Mouse (Mus musculus) heart, embryonic 12.5 days (tissue): ENCODE measurements at regions not wholly inside any gene's neighbourhood (a gene's known extent, or its start where the extent isn't known, plus 50 kb on each side); places are given as distances from the start of the nearest gene placed in this dataset.

Source experiments
- ATAC-seq: fragments of 200-750 bp; cut with Nextera tagmentation; 2 replicates; pipeline ENCODE4 v1.8.0; 2017; ENCODE audit warnings: moderate TSS enrichment, moderate library complexity; ENCODE audit not compliant: insufficient number of reproducible peaks, low FRiP score
- H3K27ac ChIP-seq: fragments of 300-500 bp; sonication (generic); 2 replicates; pipeline ENCODE4 v1.5.1; 2016; ENCODE audit warnings: mild to moderate bottlenecking, moderate library complexity; ENCODE audit not compliant: poor library complexity, severe bottlenecking
- H3K27me3 ChIP-seq: fragments of 300-500 bp; sonication (generic); replicated peaks from 2 replicates; pipeline ENCODE4 v1.6.1; 2016; ENCODE audit warnings: mild to moderate bottlenecking, moderate library complexity
- H3K36me3 ChIP-seq: fragments of 300-500 bp; sonication (generic); 2 replicates; pipeline ENCODE4 v1.6.1; 2016; ENCODE audit warnings: mild to moderate bottlenecking, moderate library complexity
- H3K4me1 ChIP-seq: fragments of 300-500 bp; sonication (generic); replicated peaks from 2 replicates; pipeline ENCODE4 v1.6.1; 2016; ENCODE audit warnings: mild to moderate bottlenecking
- H3K4me2 ChIP-seq: fragments of 300-500 bp; sonication (generic); 2 replicates; pipeline ENCODE4 v1.6.1; 2016; ENCODE audit warnings: mild to moderate bottlenecking, moderate library complexity
- H3K4me3 ChIP-seq: fragments of 300-500 bp; sonication (generic); 2 replicates; pipeline ENCODE4 v1.5.1; 2016; ENCODE audit warnings: mild to moderate bottlenecking
- H3K9ac ChIP-seq: fragments of 300-500 bp; sonication (generic); 2 replicates; pipeline ENCODE4 v1.6.1; 2016; ENCODE audit warnings: mild to moderate bottlenecking, moderate library complexity
- H3K9me3 ChIP-seq: fragments of 300-500 bp; sonication (generic); replicated peaks from 2 replicates; pipeline ENCODE4 v1.6.1; 2016; ENCODE audit warnings: mild to moderate bottlenecking, moderate library complexity
- WGBS: fragments of 180-500 bp; shearing (Covaris S2); methylation state at CpG from one replicate; pipeline ENCODE4 v1.1.7; 2016; 5-methylcytosine and 5-hydroxymethylcytosine counted together

GRCm38 (mm10) chr15:16556338-16556737 lies 172.2 kb upstream of the Cdh9 start:
- H3K4me1 ChIP-seq, result no peaks in the 10 kb centered on the region
- no peak overlapping the region for H3K4me3 ChIP-seq
- H3K9ac ChIP-seq, result no peak overlapping the region
- no peaks in the 10 kb centered on the region for H3K36me3 ChIP-seq
- no peak overlapping the region for H3K4me2 ChIP-seq
- whole genome bisulfite sequencing, result 88% methylated on average over 9 of the region's 9 CpGs
- H3K9me3 ChIP-seq, result no peaks in the 10 kb centered on the region
- no peak for ATAC-seq
- no peaks in the 10 kb centered on the region for H3K27me3 ChIP-seq
- no peak overlapping the region for H3K27ac ChIP-seq

- H3K4me3 ChIP-seq, result no peak overlapping the region
- no peak overlapping the region for H3K27ac ChIP-seq
- no peaks in the 10 kb centered on the region for H3K36me3 ChIP-seq
- no peak overlapping the region for H3K4me2 ChIP-seq
- no peak overlapping the region for H3K9ac ChIP-seq
- no peaks in the 10 kb centered on the region for H3K9me3 ChIP-seq
- H3K4me1 ChIP-seq, result no peaks in the 10 kb centered on the region
- ATAC-seq, result no peak
- 61% methylated on average over 4 of the region's 4 CpGs for WGBS
- no peaks in the 10 kb centered on the region for H3K27me3 ChIP-seq
Measured at GRCm38 (mm10) chr15:16566155-16566732, 162.3 kb upstream of the Cdh9 start.

GRCm38 (mm10) chr15:16566799-16567198 lies 161.8 kb upstream of the Cdh9 start:
- no peaks in the 10 kb centered on the region for H3K36me3 ChIP-seq
- no peak overlapping the region for H3K27ac ChIP-seq
- no peaks in the 10 kb centered on the region for H3K4me1 ChIP-seq
- no peak overlapping the region for H3K9ac ChIP-seq
- H3K4me2 ChIP-seq, result no peak overlapping the region
- H3K27me3 ChIP-seq, result no peaks in the 10 kb centered on the region
- H3K4me3 ChIP-seq, result no peak overlapping the region
- H3K9me3 ChIP-seq, result no peaks in the 10 kb centered on the region
- ATAC-seq, result no peak

- no peaks in the 10 kb centered on the region for H3K4me1 ChIP-seq
- H3K27ac ChIP-seq, result no peak overlapping the region
- H3K27me3 ChIP-seq, result no peaks in the 10 kb centered on the region
- H3K36me3 ChIP-seq, result no peaks in the 10 kb centered on the region
- no peak overlapping the region for H3K4me2 ChIP-seq
- H3K4me3 ChIP-seq, result no peak overlapping the region
- WGBS, result 79% methylated on average over 5 of the region's 5 CpGs
- H3K9ac ChIP-seq, result no peak overlapping the region
- H3K9me3 ChIP-seq, result no peaks in the 10 kb centered on the region; the same call in 1 of the 2 replicates
- no peak for ATAC-seq
Measured at GRCm38 (mm10) chr15:16616812-16617211, 111.7 kb upstream of the Cdh9 start.

GRCm38 (mm10) chr15:16629341-16630121 lies 99.0 kb upstream of the Cdh9 start:
- H3K27ac ChIP-seq, result no peak overlapping the region
- ATAC-seq, result no peak
- 83% methylated on average over 8 of the region's 8 CpGs for WGBS
- no peaks in the 10 kb centered on the region for H3K27me3 ChIP-seq
- H3K9me3 ChIP-seq, result no peaks in the 10 kb centered on the region
- H3K4me2 ChIP-seq, result no peak overlapping the region
- H3K36me3 ChIP-seq, result no peaks in the 10 kb centered on the region
- H3K4me1 ChIP-seq, result no peaks in the 10 kb centered on the region
- H3K4me3 ChIP-seq, result no peak overlapping the region
- H3K9ac ChIP-seq, result no peak overlapping the region

GRCm38 (mm10) chr15:16639631-16640030 lies 88.9 kb upstream of the Cdh9 start:
- no peaks in the 10 kb centered on the region for H3K36me3 ChIP-seq
- H3K4me1 ChIP-seq, result no peaks in the 10 kb centered on the region
- H3K4me3 ChIP-seq, result no peak overlapping the region
- ATAC-seq, result no peak
- no peak overlapping the region for H3K27ac ChIP-seq
- H3K4me2 ChIP-seq, result no peak overlapping the region
- no peak overlapping the region for H3K9ac ChIP-seq
- WGBS, result 27% methylated on average over 3 of the region's 3 CpGs
- H3K9me3 ChIP-seq, result no peaks in the 10 kb centered on the region
- no peaks in the 10 kb centered on the region for H3K27me3 ChIP-seq

GRCm38 (mm10) chr15:16652934-16653669 lies 75.5 kb upstream of the Cdh9 start:
- ATAC-seq, result no peak

GRCm38 (mm10) chr15:16653690-16654089 lies 74.9 kb upstream of the Cdh9 start:
- Histone ChIP-seq H3K4me1 (no peaks in the 10 kb centered on the region), H3K27me3 (no peaks in the 10 kb centered on the region), H3K4me2 (no peak overlapping the region), H3K36me3 (no peaks in the 10 kb centered on the region), H3K27ac (no peak overlapping the region), H3K9ac (no peak overlapping the region), H3K9me3 (no peaks in the 10 kb centered on the region), H3K4me3 (no peak overlapping the region)
- 79% methylated on average over 4 of the region's 4 CpGs for WGBS
- ATAC-seq, result no peak

More at GRCm38 (mm10) chr15:16652934-16653669, 75.5 kb upstream of the Cdh9 start:
- no peak overlapping the region for H3K4me3 ChIP-seq
- no peaks in the 10 kb centered on the region for H3K36me3 ChIP-seq
- WGBS, result 86% methylated on average over 3 of the region's 3 CpGs
- no peaks in the 10 kb centered on the region for H3K9me3 ChIP-seq
- H3K4me2 ChIP-seq, result no peak overlapping the region
- H3K27ac ChIP-seq, result no peak overlapping the region
- H3K4me1 ChIP-seq, result no peaks in the 10 kb centered on the region
- H3K9ac ChIP-seq, result no peak overlapping the region
- H3K27me3 ChIP-seq, result no peaks in the 10 kb centered on the region

- Histone ChIP-seq H3K9ac (no peak overlapping the region), H3K27me3 (no peaks in the 10 kb centered on the region), H3K4me1 (no peaks in the 10 kb centered on the region), H3K27ac (no peak overlapping the region), H3K9me3 (no peaks in the 10 kb centered on the region), H3K4me3 (no peak overlapping the region), H3K4me2 (no peak overlapping the region), H3K36me3 (no peaks in the 10 kb centered on the region)
- no peak for ATAC-seq
- 72% methylated on average over 3 of the region's 3 CpGs for WGBS
Measured at GRCm38 (mm10) chr15:16661226-16661625, 67.3 kb upstream of the Cdh9 start.
